In the genomic region with DNA sequence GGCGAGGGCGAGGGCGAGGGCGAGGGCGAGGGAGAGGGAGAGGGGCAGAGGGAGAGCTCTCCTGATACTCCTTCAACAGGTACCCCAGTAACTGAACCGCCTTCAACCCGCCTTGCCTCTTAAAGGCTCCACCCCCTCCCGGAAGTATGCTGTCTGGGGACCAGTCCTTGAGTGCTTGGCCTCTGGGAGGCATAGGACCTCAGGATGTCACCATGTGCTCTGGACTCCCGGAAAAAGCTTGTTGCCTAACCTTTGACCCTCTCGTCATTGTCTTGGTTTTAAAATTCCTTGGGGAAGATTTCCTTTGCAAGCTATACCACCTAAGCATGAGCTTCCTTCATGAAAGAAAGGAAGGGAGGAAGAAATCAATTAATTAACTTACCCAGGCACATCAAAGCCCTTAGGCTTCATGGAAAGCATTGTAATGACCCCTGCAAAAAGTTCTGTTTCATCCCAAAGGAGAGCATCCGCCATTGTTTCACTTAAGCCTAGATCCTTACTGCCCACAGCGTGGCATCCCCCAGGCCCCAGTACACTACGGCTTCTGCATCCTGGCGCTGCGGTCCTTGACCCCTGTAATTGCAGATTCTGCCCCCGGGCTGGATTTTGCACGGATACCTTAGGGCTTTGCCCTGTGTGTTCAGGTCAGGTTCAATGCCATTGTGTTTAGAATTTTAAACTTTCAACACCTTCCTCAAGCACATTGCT, we compare ENCODE assay signal across 12 mouse cellular contexts. TPM values are rescaled to one million over a fixed set of nuclear protein-coding genes. Genes with fewer than 3 reads are reported as not detected.
A peak's percentile ranks its signal among the peaks of the same experiment; 100 is the strongest.
DNase-seq lines count a peak whose midpoint lies in the region; ATAC-seq and TF ChIP-seq lines count a peak whose summit lies in the region.
"Had no signal": no experiment of that assay in that cellular context is flagged by ENCODE, and none has a peak within 500 bp of the region (broad histone marks: within the 10 kb centered on the region; RNA-seq: fewer than 3 reads in every experiment).

No protein-coding gene starts in this region.

- no peak for TF ChIP-seq POLR2A in kidney, adult 2 months (IDR thresholded peaks at IDR 0.05; ENCODE audit: low read depth, low read length)

- no peaks in the 10 kb centered on the region for H3K27me3 ChIP-seq in kidney, adult 2 months (replicated peaks; ENCODE audit: control insufficient read depth, insufficient read depth, low read length)
- no peaks in the 10 kb centered on the region for H3K27me3 ChIP-seq in neural tube, embryonic 13.5 days
- no peaks in the 10 kb centered on the region for H3K27me3 ChIP-seq in limb, embryonic 12.5 days

- peaks cover 7% of the 10 kb centered on the region for H3K4me1 ChIP-seq in kidney, adult 2 months (ENCODE audit: control insufficient read depth, insufficient read depth, low read length)
- peaks cover 22% of the 10 kb centered on the region for H3K4me1 ChIP-seq in neural tube, embryonic 13.5 days (replicated peaks)
- H3K4me1 ChIP-seq in limb, embryonic 12.5 days (replicated peaks), result peaks cover 22% of the 10 kb centered on the region

- H3K9me3 ChIP-seq in neural tube, embryonic 13.5 days, result no peaks in the 10 kb centered on the region
- H3K9me3 ChIP-seq in limb, embryonic 12.5 days, result 0 out of 2 replicates have a peak, but pooled peaks cover 6% of the 10 kb centered on the region

- peak; percentile 20 for DNase-seq in kidney, adult 2 months
- no peak for DNase-seq in kidney, postnatal 14 days
- no peak for DNase-seq in neural tube, embryonic 10.5 days (ENCODE audit: extremely low spot score, low spot score)
- peak; percentile 24 for DNase-seq in retina, postnatal 1 day
- DNase-seq in right cerebral cortex, adult 18-20 months, result no peak
- DNase-seq: adrenal gland, postnatal 36 days; gastrocnemius, adult 2 months; heart, postnatal 14 days had no signal

- 0 out of 2 replicates have a peak, but pooled peaks cover under 1% of the 10 kb centered on the region for H3K36me3 ChIP-seq in kidney, adult 2 months (ENCODE audit: control insufficient read depth, insufficient read depth, low read length)
- no peaks in the 10 kb centered on the region for H3K36me3 ChIP-seq in neural tube, embryonic 13.5 days
- H3K36me3 ChIP-seq in limb, embryonic 12.5 days, result no peaks in the 10 kb centered on the region

- H3K4me2 ChIP-seq in neural tube, embryonic 13.5 days, result no peak overlapping the region; the same call in 1 of the 2 replicates
- peak overlapping the region; percentile 10; the same call in 1 of the 2 replicates for H3K4me2 ChIP-seq in limb, embryonic 12.5 days

- no peak for ATAC-seq in neural tube, embryonic 13.5 days (ENCODE audit: low read depth)
- ATAC-seq in limb, embryonic 12.5 days (ENCODE audit: insufficient number of reproducible peaks, insufficient read depth, low FRiP score, low TSS enrichment, low read depth), result no peak
- no peak for ATAC-seq in inflammation-experienced regulatory T-cells, adult 6 months
- ATAC-seq: lung, postnatal 0 days had no signal

- 46% methylated on average over 17 of the region's 17 CpGs for WGBS in kidney, adult 2 months
- 78% methylated on average over 17 of the region's 17 CpGs for WGBS in neural tube, embryonic 13.5 days
- WGBS in limb, embryonic 12.5 days, result 63% methylated on average over 17 of the region's 17 CpGs

- H3K9ac ChIP-seq in neural tube, embryonic 13.5 days, result no peak overlapping the region
- H3K9ac ChIP-seq in limb, embryonic 12.5 days (replicated peaks), result no peak overlapping the region

- no peak overlapping the region for H3K27ac ChIP-seq in kidney, adult 2 months (ENCODE audit: insufficient read depth, low read depth, low read length)
- H3K27ac ChIP-seq in neural tube, embryonic 13.5 days (replicated peaks), result peak overlapping the region; percentile 30; the same call in 1 of the 2 replicates
- 0 out of 2 replicates have a peak overlapping the region, but pooled peaks have one; percentile 12 for H3K27ac ChIP-seq in limb, embryonic 12.5 days
- H3K27ac ChIP-seq: gastrocnemius, adult 2 months had no signal

- TF ChIP-seq CTCF in kidney, adult 2 months (conservative IDR thresholded peaks at IDR 0.05; ENCODE audit: insufficient read depth, insufficient read length, low read depth, low read length), result no peak

- H3K4me3 ChIP-seq in kidney, adult 2 months (ENCODE audit: insufficient read depth, low read depth, low read length), result no peak overlapping the region
- no peak overlapping the region for H3K4me3 ChIP-seq in neural tube, embryonic 13.5 days
- no peak overlapping the region for H3K4me3 ChIP-seq in limb, embryonic 12.5 days (replicated peaks)
- H3K4me3 ChIP-seq: gastrocnemius, adult 2 months had no signal

RNA-seq across cellular contexts. Expression of gene Ppm1h, which starts 15.5 kb away (rescaled TPM):
- polyA plus RNA-seq in kidney, adult 2 months (2012; rRNA removed), result 27.1 and 29.2 TPM in 2 replicates
- 29.7 and 33.4 TPM in 2 replicates for polyA plus RNA-seq in neural tube, embryonic 13.5 days (2015; fragmentation: Nextera tagmentation; extraction: Ambion mirVana)
- 4.3 and 5.6 TPM in 2 replicates for polyA plus RNA-seq in limb, embryonic 12.5 days (2016; fragmentation: Nextera tagmentation; extraction: Ambion mirVana)
- 10 to 100 TPM; 37.7 to 55.1 (median 44.0) TPM for polyA plus RNA-seq in inflammation-experienced regulatory T-cells, adult 6 months (2017; shearing (Covaris generic))

Comparison
In these comparisons a context has a peak if more than half of its experiments do, and no peak if none do; other contexts are left out.
1. DNase-seq: peak in kidney, adult 2 months (single experiment) and retina, postnatal 1 day (single experiment); none in kidney, postnatal 14 days (single experiment), neural tube, embryonic 10.5 days (single experiment) and right cerebral cortex, adult 18-20 months (single experiment).